Comparison of ENCODE assay signal across 11 mouse cellular contexts in the genomic region with DNA sequence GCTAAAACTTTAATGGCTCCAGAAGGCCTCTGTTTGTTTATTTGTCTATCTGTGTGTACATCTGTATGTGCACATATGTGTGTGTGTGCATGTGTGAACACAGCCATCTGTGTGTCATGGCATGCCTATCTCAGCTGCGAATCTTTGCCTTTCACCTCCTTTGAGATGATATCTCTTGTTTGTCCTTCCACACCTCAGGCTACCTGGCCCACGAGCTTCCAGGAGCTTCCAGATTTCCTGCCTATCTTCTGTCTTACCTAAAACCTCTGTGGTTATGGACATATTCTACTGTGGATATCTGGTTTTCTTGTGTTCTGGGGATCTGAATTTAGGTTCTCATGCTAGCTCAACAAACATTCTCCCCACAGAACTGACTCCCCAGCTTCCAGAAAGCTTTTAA.
A peak's percentile ranks its signal among the peaks of the same experiment; 100 is the strongest.
DNase-seq lines count a peak whose midpoint lies in the region; ATAC-seq and TF ChIP-seq lines count a peak whose summit lies in the region.
"Had no signal": no experiment of that assay in that cellular context is flagged by ENCODE, and none has a peak within 500 bp of the region (broad histone marks: within the 10 kb centered on the region; RNA-seq: fewer than 3 reads in every experiment).

No protein-coding gene starts in this region.

- no peak for TF ChIP-seq CTCF in hindbrain, postnatal 0 days (IDR thresholded peaks at IDR 0.05; ENCODE audit: low read depth)
- TF ChIP-seq CTCF in embryonic fibroblast, embryonic 13.5 days (IDR thresholded peaks at IDR 0.05; ENCODE audit: borderline replicate concordance, insufficient read depth, low read length): no peak

- no peak overlapping the region for H3K4me3 ChIP-seq in hindbrain, embryonic 14.5 days (replicated peaks; ENCODE audit: low read length)
- H3K4me3 ChIP-seq in hindbrain, postnatal 0 days (ENCODE audit: low read length): no peak overlapping the region
- no peak overlapping the region for H3K4me3 ChIP-seq in embryonic fibroblast, embryonic 13.5 days (ENCODE audit: insufficient read depth, low read length)
- H3K4me3 ChIP-seq in macrophage (ENCODE audit: inconsistent target): no peak overlapping the region
- no peak overlapping the region for H3K4me3 ChIP-seq in midbrain, embryonic 15.5 days
- H3K4me3 ChIP-seq: forebrain, embryonic 15.5 days had no signal

- WGBS in hindbrain, embryonic 14.5 days: 96% methylated on average over 2 of the region's 2 CpGs
- 92% methylated on average over 2 of the region's 2 CpGs for WGBS in hindbrain, postnatal 0 days
- 72% methylated on average over 2 of the region's 2 CpGs for WGBS in macrophage (ENCODE audit: missing documents)
- WGBS in midbrain, embryonic 15.5 days: 94% methylated on average over 2 of the region's 2 CpGs

- no peak overlapping the region for H3K9ac ChIP-seq in hindbrain, embryonic 14.5 days
- H3K9ac ChIP-seq in hindbrain, postnatal 0 days (replicated peaks; ENCODE audit: low read length): no peak overlapping the region
- no peak overlapping the region for H3K9ac ChIP-seq in midbrain, embryonic 15.5 days
- H3K9ac ChIP-seq: forebrain, embryonic 15.5 days; liver, postnatal 0 days had no signal

- no peaks in the 10 kb centered on the region for H3K36me3 ChIP-seq in hindbrain, embryonic 14.5 days (replicated peaks; ENCODE audit: control insufficient read depth, insufficient read depth)
- H3K36me3 ChIP-seq in hindbrain, postnatal 0 days (ENCODE audit: insufficient read depth, low read length): no peaks in the 10 kb centered on the region
- no peaks in the 10 kb centered on the region for H3K36me3 ChIP-seq in macrophage (ENCODE audit: inconsistent target)
- H3K36me3 ChIP-seq in midbrain, embryonic 15.5 days (replicated peaks): no peaks in the 10 kb centered on the region
- H3K36me3 ChIP-seq: forebrain, embryonic 15.5 days had no signal

- peaks cover 44% of the 10 kb centered on the region for H3K79me2 ChIP-seq in macrophage (ENCODE audit: inconsistent target)

- peaks cover 4% of the 10 kb centered on the region; the same call in 1 of the 2 replicates for H3K4me1 ChIP-seq in hindbrain, embryonic 14.5 days (replicated peaks; ENCODE audit: control insufficient read depth, insufficient read depth, low read length)
- peaks cover 14% of the 10 kb centered on the region for H3K4me1 ChIP-seq in hindbrain, postnatal 0 days (ENCODE audit: insufficient read depth, low read length)
- peaks cover 9% of the 10 kb centered on the region for H3K4me1 ChIP-seq in embryonic fibroblast, embryonic 13.5 days (ENCODE audit: control insufficient read depth, insufficient read depth, low read length)
- peaks cover 7% of the 10 kb centered on the region; the same call in 1 of the 2 replicates for H3K4me1 ChIP-seq in midbrain, embryonic 15.5 days

- ATAC-seq in hindbrain, embryonic 14.5 days (ENCODE audit: low FRiP score): no peak
- ATAC-seq in hindbrain, postnatal 0 days: no peak
- ATAC-seq in midbrain, embryonic 15.5 days (replicated peaks): no peak
- ATAC-seq: forebrain, embryonic 15.5 days had no signal

- DNase-seq in heart, adult 11 months: peak; percentile 80
- no peak for DNase-seq in heart, adult 9 months (ENCODE audit: low spot score in 2 of 2)
- DNase-seq in hindbrain, embryonic 14.5 days (ENCODE audit: low spot score): no peak
- no peak for DNase-seq in hindbrain, postnatal 0 days (ENCODE audit: low spot score)
- DNase-seq in right cerebral cortex, postnatal 36 days (ENCODE audit: low spot score in 2 of 2): no peak
- DNase-seq: midbrain, embryonic 14.5 days had no signal

- H3K4me2 ChIP-seq in hindbrain, embryonic 14.5 days (replicated peaks): no peak overlapping the region
- no peak overlapping the region for H3K4me2 ChIP-seq in hindbrain, postnatal 0 days (ENCODE audit: low read depth, low read length)
- H3K4me2 ChIP-seq in midbrain, embryonic 15.5 days: no peak overlapping the region
- H3K4me2 ChIP-seq: forebrain, embryonic 15.5 days had no signal

- TF ChIP-seq POLR2A in embryonic fibroblast, embryonic 13.5 days (IDR thresholded peaks at IDR 0.05; ENCODE audit: low read depth, low read length): no peak

- H3K27me3 ChIP-seq in hindbrain, embryonic 14.5 days (ENCODE audit: control insufficient read depth, insufficient read depth, low read length): no peaks in the 10 kb centered on the region
- H3K27me3 ChIP-seq in hindbrain, postnatal 0 days (ENCODE audit: insufficient read depth, low read length): no peaks in the 10 kb centered on the region
- no peaks in the 10 kb centered on the region for H3K27me3 ChIP-seq in midbrain, embryonic 15.5 days (replicated peaks)
- H3K27me3 ChIP-seq: forebrain, embryonic 15.5 days had no signal

- no peaks in the 10 kb centered on the region for H3K9me3 ChIP-seq in hindbrain, embryonic 14.5 days (ENCODE audit: control insufficient read depth, low read length)
- no peaks in the 10 kb centered on the region for H3K9me3 ChIP-seq in hindbrain, postnatal 0 days (ENCODE audit: low read length)
- H3K9me3 ChIP-seq in midbrain, embryonic 15.5 days: no peaks in the 10 kb centered on the region
- H3K9me3 ChIP-seq: forebrain, embryonic 15.5 days had no signal

- H3K27ac ChIP-seq in hindbrain, embryonic 14.5 days: 0 out of 2 replicates have a peak overlapping the region, but pooled peaks have one; percentile 9
- no peak overlapping the region; the same call in 1 of the 2 replicates for H3K27ac ChIP-seq in hindbrain, postnatal 0 days
- H3K27ac ChIP-seq in embryonic fibroblast, embryonic 13.5 days (ENCODE audit: insufficient read depth, low read length): 0 out of 2 replicates have a peak overlapping the region, but pooled peaks have one; percentile 15
- peak overlapping the region; percentile 93 for H3K27ac ChIP-seq in macrophage
- no peak overlapping the region for H3K27ac ChIP-seq in midbrain, embryonic 15.5 days
- H3K27ac ChIP-seq: forebrain, embryonic 15.5 days had no signal

Comparison
In these comparisons a context has a peak if more than half of its experiments do, and no peak if none do; other contexts are left out.
1. H3K27ac ChIP-seq: peak in hindbrain, embryonic 14.5 days (single experiment), embryonic fibroblast, embryonic 13.5 days (single experiment) and macrophage (single experiment); none in hindbrain, postnatal 0 days (single experiment) and midbrain, embryonic 15.5 days (single experiment).